Mouse (Mus musculus) thymus, postnatal 10 days (tissue): Measurements from ENCODE around the gene Ywhah.
A peak's percentile ranks its signal among the peaks of the same experiment; 100 is the strongest.
"Not testable (repeated sequence)": the region's sequence is repeated elsewhere in the genome, so short reads cannot be mapped to it uniquely, and the experiment has no call there.

Source experiments
- DNase-seq, 2 experiments: peaks; one replicate each; pipeline ENCODE4 v3.0.0; 2021; ENCODE audit warnings: low spot score in 2 of 2

The Ywhah gene

DNA sequence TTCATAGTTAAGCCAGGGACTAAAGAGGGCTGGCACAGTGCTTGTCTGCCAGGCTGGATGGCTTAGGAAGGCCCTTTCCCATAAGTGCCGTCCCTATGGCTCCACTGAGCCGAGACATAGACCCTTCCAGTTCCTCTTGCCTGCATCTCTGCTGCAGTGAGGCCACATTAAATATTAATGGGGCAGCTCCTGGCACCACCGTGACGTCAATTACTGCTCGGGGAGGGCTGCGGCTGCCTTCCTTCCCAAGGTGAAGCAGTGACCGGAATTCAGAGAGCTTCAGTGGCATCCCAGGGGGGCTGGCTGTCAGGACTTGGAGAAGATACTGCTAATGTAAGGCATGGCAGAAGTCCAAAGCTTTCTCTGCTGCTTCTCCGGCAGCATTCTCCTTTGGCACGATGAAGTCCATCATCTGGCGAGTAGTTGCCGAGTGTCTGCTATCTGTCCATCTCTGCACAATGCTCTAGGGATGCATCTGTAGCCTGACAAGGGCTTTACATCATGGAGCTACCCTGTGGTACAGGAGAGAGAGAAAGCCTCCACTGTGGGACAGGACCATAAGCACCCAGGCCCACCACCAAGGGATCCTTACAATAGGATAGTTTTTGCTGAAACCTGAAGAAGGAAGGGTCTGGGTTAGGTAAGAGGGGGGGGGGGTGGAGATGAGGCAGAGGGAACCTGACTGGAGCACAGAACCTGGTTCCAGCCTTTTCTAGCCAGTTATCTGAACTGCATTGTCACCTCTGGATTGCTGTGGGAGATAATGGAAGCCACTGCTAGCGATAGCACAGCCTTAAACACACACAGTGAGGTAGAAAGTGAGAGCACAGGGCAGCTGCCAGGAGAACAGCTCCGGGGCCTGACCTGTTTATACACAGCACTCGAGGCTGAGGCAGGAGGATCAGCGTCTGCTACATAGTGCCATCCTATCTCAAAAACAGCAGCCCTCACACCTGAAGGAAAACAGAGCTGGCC, 7.2 kb upstream of the Ywhah start:
- DNase-seq: no peak

DNA sequence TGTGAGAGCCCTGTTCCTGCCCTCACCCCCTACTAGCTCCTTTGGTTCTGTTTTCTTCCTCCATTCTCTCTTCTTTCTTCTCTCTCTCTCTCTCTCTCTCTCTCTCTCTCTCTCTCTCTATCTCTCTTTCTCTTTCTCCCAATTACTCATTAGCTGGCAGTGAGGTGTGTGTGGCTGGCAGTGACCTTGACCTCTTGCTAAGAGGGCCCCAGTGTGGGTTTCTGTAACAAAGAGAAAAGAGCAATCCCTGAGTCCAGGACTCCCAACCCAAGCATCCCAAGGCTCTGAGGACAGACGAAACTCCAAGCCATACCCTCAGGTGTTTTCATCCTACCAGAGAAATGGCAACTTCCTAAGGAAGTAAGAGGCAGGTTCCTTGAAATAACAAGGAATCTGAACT, 4.5 kb upstream of the Ywhah start:
- DNase-seq: no peak

DNA sequence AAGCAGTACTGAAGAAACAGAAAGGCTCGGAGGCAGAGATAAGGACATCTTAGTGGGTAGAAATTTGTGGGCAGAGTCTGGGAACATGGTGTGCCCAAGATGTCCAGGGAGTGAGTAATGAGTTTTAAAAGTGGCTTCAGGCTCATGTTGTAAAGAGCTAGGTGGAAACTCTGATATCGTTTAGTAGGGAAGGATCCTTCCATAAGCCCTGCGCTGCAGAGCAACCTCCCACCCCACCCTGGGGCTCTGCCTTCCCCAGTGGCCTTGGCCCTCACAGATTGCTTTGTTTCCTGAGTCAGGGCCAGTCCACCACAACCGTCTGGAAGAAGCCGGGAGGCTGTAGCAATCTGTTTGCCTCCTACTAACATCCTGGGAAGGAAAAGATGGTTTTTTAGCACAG, 3.0 kb upstream of the Ywhah start:
- no peak for DNase-seq

DNA sequence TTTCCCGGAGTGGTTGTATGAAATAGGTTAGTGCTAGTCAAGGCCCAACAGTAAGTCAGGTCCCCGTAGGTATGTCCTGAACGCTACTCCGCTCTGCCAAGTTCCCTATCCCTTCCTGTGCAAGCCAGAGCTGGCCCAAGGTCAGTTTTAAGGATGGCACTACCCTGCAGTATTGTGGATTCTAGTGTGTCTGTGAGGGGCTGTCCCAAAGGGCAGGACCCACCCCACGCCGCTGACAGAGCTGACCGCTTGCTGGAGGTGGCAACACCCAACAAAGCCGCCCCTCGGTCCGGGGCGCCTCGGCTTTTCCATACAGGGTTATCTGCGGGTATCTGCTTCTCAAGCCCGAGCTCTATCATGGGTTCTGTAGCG, 441 bp upstream of the Ywhah start:
- DNase-seq: no peak

DNA sequence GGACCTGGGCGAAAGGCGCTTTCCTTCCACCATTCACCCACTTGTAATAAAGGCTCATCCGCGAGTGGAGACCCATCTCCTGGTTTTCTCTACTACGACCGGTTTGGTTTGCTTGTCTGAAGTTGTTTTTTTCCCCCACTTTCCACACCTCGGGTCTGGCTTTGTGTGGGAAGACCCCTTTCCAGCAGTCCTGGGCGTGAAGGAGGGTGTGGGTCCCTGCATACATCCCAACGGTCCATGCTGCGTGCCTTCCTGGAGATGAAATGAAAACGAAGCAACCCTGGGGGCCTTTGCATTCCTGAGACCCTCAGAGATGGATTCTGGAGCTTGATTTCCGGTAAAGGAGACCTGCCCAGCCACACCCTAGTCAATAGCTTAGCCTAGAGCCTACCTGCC, 808 bp downstream of the Ywhah start:
- peak in 1 of 2 experiments; percentile 11 for DNase-seq

DNA sequence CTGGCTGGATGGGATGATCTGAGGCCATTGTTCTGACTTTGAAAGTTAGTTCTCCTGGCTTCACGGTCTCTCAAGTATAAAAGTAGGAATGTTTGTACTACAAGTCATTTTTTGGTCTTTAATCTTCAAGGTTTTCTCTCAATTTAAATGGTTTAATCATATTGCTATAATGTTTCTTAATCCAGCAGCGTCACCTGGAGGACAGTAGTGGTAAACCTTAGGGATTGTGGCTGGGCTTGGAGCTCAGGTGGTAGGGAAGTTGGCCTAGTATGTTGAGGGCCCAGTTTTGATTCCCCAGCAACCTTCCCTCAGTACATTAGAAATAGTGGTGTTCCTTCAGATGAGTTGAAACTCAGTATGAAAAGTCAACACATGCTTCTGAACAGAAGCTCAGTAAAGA, 3.0 kb downstream of the Ywhah start:
- DNase-seq: peak in 1 of 2 experiments; percentile 19

DNA sequence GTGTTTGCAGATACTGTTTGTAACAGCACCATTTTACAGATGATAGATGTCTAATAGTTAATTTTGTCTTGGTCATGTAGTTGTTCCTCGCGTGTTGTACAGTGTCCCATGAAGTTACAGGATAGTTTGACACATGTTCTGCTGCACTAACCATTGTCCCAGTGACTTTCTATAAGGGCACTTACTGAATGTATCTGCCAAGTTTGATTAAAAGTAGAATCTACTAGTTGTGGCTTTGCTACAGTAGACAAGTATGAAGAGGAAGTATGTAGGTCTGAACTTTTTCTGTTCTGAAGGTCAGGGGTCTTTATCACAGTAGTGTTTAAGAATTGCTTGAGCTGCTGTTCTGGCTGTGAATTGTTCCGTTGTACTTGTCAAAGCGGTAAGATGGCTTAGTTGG, 4.7 kb downstream of the Ywhah start:
- DNase-seq: no peak

DNA sequence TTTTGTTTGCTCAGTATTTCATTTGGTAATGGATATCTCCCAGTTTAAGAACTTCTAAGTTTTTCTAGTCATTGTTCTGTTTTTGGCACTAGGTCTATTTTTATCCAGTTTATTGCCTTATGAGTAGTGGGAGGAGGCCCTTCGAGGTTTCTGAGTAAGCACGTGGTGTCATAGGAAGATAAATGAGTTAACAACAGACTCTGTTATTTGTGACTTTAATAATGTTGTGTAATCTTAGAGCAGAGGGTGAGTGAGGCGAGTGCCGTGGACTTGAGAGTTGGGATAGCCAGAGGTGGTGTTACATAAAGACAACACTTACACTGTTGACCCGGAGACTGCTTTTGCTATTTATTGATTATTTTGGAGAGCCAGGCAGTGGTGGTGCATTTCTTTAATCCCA, 5.9 kb downstream of the Ywhah start:
- no peak for DNase-seq

DNA sequence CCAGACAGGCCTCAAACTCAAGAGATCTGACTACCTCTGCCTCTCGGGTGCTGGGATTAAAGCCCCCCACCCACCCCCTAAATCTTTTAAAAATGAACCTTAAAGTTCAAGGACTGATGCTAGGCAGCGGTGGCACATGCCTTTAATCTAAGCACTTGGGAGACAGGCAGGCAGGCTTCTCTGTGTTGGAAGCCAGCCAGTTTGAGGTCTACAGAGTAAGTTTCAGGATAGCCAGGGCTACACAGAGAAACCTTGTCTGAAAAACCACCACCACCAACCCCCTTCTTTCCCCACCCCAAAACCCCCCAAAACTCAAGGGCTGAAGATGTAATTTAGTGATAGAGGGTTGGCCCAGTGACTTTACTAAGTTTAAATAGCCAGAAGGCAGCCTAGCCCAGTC, 10.0 kb downstream of the Ywhah start:
- DNase-seq: no peak

DNA sequence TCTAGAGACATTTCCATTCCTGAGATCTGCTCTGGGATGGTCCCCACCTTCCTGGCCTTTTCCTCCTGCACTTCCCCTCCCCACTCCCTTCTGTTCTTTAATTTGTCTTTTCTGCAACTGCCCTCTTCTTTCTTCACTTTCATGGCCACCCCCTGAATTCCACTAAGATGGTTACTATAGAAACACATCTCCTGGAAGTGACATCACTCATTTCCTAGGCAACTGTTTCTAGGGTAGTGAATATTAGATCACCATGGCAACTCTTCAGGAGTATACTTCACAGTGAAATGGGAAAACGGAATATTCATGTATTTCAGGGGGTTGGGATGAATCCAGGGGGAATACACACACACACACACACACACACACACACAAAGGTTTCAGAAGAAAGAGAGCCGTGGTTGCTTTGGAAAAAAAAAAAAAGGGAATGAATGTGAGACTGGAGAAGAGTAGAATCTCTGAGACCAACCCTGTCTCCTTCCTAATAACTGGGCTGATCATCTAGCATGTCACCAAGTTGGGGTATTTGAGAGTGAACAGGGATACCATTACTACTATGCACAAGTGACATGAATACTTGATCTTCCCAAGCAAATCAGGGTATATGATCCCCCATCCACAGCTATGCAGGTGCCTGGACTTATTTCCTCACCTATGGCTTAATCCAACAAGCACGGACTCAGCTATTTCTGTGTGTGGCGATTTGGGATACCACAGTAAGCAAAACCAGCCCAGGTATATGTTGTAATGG, 12.0 kb downstream of the Ywhah start:
- no peak for DNase-seq

DNA sequence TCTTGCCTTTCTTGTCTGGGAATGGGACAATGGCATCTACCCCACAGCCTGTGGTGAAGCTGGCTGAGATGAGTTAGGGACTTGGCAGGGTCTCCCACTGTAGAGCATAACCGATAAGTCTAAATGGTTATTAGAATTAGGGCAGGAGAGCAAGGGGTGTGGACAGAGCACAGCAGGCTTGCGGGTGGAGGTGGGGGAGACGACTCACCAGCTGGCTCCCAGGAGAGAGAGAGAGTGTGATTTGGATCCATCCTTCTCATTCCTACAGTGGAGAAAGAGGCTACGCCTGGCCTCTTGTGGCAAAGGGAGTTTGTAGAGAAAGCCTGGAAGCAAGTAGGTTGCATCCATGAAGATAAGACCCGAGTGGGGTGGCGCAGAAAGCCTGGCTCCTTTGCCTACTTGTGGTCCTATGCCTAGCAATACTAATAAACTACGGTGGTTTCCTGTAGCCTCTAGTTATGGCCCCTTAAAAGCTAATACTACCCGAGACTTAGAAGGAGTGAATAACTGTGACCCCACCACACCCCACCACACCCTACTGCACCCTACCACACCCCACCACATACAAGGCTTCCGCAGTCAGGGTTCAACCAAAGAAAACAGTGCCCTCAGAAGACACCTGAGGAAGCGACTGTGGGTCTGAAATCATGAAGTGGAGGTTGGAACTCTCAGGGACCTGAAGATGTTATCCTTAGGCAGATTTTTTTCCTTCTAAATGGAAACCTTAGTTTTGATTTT, 13.6 kb downstream of the Ywhah start:
- DNase-seq: no peak

DNA sequence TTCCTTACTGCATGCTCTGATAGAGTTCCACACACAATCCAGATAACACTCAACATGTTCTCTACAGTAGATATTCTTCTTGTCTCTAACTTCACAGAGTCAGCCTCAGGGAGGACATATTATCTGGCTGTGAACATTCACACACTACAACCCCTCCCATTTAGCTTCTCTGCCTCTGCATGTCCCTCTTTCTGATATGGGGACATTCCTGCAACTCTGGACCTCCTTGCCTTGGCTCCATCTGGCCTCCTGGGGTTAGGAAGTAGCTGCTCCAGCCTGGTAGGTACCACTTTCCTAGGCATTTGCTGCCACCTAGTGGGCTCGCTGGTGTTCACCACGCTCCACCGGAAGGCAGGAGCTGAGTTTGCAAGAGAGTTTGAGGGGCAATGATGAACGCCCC, 14.5 kb downstream of the Ywhah start:
- DNase-seq: peak; percentile 44 to 78

DNA sequence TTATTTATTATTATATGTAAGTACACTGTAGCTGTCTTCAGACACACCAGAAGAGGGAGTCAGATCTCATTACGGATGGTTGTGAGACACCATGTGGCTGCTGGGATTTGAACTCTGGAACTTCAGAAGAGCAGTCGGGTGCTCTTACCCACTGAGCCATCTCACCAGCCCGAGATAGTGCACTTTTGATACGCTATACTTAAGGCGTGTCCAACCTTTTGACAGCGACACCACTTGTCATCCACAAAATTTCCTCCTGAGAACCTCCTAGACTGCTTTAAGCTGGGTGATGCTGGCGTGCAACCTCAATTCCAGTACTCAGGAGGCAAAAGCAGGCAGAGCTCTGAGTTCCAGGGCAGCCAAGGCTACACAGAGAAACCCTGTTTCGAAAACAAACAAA, 15.0 kb downstream of the Ywhah start:
- not testable (repeated sequence) for DNase-seq

DNA sequence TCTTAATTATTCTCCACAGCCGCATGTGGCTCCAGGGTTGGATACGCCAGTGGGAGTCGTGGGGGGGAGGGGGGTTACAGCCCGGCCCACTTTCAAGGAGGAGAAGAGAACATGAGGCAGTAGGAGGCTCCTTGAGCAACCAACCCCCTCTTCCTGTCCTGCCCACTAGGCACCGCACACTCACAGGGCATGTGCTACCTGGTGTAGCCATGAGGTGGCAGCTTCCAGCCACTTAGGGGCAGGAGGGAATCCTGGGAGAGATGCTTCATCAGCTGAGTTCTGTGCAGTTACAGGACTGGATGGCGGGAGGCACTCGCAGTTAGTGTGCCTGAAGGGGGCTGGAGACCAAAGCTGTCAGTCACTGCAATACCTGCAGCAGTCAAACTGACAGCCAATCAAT, 15.5 kb downstream of the Ywhah start:
- peak in 1 of 2 experiments; percentile 40 for DNase-seq

DNA sequence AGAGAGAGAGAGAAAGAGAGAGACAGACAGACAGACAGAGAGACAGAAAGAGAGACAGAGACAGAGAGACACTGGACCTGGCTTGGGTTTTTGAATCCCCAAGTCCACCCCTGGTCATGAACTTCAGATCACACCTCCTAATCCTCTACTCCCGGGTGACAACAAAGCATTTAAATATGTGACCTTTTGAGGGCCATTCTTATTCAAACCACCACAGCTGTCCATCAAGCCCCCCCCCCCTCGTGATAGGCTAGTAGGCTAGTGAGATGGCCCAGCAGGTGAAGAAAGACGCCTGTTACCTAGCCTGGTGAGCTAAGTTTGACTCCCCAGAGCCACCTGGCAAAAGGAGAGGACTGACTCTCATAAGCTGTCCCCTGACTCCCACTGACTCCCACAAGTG, 16.3 kb downstream of the Ywhah start:
- no peak for DNase-seq

DNA sequence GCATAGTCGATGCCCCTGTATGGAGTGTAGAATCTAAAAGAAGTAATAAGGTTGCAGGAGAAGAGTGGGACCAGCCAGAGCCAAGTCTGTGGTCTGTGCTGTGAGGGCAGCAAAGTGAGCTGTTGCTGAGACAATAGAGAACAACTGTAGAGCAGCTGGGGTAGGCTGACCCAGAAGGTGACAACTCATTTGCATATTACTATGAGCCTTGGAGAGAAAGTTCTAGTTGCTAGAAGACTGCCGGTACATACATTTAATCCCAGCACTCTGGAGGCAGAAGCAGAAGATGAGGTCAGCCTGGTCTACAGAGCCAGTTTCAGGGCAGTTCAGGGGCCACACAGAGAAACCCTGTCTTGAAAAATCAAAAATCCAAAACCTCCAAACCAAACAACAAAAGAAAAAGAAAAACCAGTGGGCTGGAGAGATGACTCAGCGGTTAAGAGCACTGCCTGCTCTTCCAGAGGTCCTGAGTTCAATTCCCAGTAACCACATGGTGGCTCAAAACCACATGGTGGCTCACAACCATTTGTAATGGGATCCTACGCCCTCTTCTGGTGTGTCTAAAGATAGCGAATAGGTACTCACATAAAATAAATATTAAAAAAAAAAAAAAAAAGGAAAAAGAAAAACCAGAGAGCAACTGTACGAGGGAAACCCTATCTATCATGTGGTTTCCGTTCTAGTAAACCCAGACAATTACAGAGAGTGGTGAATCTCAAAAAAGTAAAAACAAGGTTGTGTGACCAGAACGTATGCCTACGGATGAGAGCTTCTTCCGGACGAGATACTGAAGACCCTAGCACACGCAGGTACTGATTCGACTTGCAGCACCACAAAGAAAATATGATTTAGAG, 20.3 kb downstream of the Ywhah start:
- DNase-seq: no peak

DNA sequence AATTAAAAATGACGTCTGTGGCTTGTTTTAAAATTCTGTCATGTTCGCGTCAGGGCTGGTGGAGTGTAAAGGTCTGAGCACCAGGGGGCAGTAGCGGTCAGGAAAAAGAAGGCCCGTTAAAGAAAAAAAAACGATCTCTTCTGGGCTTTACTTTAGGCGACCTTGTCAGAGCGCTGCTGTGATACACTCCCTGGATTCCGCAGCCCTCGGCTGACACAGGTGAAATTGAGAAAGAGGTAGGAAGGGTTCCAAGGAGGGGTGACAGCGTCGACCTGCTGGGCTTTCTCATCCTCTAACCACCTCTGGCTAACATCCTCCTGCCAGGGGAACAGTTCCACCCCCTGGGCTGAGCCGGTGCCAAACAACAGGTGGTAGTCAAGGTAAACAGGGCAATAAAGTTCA, 20.9 kb downstream of the Ywhah start:
- peak; percentile 21 to 76 for DNase-seq

DNA sequence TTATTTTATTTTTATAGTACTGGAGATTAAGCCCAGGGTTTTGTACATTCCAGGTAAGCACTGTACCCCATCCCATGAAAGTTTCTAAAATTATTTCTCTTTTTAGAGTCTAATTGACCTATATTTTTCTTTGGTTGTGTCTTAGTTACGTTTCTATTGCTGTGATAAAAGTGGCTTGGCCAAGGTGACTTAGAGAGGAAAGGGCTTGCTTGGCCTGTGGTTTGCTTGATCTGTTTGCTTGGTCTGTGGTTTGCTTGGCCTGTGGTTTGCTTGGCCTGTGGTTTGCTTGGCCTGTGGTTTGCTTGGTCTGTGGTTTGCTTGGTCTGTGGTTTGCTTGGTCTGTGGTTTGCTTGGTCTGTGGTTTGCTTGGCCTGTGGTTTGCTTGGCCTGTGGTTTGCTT, 22.1 kb downstream of the Ywhah start:
- not testable (repeated sequence) for DNase-seq

DNA sequence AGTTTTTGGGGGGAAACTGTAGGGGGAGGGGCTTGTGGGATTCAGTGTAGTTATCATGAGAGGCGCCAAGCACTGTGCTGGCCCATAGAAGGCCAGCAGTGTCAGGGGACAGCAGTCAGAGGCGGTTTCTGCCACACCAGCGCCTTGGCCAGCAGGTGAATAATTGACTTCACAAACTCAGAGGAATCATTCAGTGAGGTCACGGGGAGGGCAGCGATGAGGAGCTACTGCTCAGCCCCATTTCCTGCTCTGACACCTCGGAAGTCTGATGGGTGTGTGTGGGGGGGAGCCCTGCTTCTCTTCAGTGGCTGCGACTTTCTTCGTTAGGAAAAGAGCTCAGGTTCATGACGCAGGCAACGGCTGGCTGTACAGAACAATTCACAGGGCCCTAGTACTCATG, 24.8 kb downstream of the Ywhah start:
- DNase-seq: no peak

DNA sequence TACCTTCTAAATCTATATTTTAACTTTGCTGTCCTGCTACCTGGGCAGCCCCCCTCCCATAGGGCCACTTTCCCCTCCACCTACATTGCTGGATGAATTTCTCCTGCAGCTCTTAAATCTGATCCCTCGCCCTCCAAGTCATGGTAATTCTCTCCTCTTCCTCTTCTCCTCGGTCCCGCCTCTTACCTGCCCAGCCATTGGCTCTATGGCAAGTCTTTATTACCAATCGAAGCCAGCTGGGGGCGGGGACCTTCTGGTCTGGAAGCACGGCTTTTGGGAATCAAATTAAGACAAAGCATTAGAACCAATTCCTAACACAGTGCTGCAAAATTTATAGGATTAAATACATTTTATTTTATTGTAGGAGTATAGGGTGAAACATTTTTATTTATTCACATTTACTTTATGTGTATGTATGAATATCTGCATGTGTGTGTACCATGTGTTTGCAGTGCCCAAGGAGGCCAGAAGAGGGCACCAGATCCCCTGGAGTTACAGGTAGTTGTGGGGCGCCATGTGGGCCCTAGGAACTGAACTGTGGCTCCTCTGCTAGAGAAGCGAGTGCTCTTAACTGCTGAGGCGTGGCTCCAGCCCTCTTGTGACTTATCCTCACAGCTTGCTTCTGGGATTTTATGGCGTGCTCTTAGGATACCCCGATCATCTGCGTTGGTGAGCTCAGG, 26.2 kb downstream of the Ywhah start:
- no peak for DNase-seq

DNA sequence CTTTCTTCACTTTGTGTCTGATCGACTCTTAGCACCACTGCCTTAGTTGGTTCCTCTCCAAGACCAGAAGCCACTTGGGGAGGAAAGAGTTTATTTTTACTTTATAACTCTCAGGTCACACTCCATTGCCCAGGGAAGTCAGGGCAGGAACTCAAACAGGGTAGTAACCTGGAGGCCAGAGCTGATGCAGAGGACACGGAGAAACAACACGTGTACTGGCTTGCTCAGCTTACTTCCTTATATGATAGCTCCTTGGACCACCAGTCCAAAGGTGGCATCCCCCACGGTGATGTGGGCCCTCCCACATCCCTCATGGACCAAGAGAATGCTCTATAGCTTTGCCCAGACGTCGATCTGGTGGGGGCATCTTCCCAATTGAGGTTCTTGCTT, 26.7 kb downstream of the Ywhah start:
- no peak for DNase-seq
